Mouse (Mus musculus): ENCODE measurements around the gene Nf2. TPM values are rescaled to one million over a fixed set of nuclear protein-coding genes. Genes with fewer than 3 reads are reported as not detected.
"Not testable (repeated sequence)": the region's sequence is repeated elsewhere in the genome, so short reads cannot be mapped to it uniquely, and the experiment has no call there.

Gene Nf2
- polyA plus RNA-seq, 1 experiment: 52.9 TPM

DNA sequence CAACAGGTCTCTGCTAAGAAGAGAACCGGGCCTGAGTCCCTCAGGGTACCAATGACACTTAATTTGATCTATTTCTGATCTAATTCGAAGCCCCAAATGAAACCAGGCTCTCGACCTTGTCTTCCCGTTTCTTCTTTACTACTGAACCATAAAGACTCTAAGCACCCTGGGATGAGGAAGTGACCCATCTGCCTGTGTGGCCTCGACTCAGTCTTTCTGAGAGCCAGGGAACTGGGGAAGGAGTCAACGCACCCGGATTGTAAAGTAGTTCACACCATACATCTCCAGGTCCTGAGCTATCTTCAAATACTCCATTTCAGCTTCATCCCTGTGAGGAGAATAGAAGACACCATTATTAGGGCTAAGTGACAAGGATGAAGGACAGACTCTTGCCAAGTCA is 45.9 kb downstream of the Nf2 start:
- TF ChIP-seq POLR2A (IDR thresholded peaks at IDR 0.05; ENCODE audit: low read depth, low read length): no peak
- no peak for TF ChIP-seq CTCF (IDR thresholded peaks at IDR 0.05; ENCODE audit: borderline replicate concordance, insufficient read depth, low read length)
- no peaks in the 10 kb centered on the region for H3K4me1 ChIP-seq (ENCODE audit: control insufficient read depth, insufficient read depth, low read length)
- no peak overlapping the region for H3K27ac ChIP-seq (ENCODE audit: insufficient read depth, low read length)
- H3K4me3 ChIP-seq (ENCODE audit: insufficient read depth, low read length): no peak overlapping the region

DNA sequence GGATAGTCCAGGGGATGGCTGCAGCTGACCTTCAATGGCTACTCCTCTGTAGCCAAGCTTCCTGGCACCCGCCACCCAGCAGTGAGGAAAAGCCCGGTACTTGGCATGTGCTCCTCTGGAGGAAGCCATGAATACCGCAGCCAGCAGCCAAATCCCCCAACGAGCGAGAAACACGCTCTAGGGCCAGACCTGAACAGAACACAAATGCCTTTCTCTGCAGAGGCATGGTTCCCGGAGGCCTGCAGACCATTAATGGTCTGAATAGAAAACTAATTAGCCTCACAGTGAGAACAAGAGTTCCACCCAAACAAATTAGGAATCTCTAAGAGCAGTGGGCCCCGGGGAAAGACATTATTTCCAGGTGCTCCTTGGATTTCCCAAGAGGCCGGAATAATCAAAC is 46.3 kb downstream of the Nf2 start:
- Histone ChIP-seq H3K4me3 (ENCODE audit: insufficient read depth, low read length) (no peak overlapping the region), H3K4me1 (ENCODE audit: control insufficient read depth, insufficient read depth, low read length) (no peaks in the 10 kb centered on the region), H3K27ac (ENCODE audit: insufficient read depth, low read length) (no peak overlapping the region)
- no peak for TF ChIP-seq CTCF (IDR thresholded peaks at IDR 0.05; ENCODE audit: borderline replicate concordance, insufficient read depth, low read length)
- TF ChIP-seq POLR2A (IDR thresholded peaks at IDR 0.05; ENCODE audit: low read depth, low read length): no peak

DNA sequence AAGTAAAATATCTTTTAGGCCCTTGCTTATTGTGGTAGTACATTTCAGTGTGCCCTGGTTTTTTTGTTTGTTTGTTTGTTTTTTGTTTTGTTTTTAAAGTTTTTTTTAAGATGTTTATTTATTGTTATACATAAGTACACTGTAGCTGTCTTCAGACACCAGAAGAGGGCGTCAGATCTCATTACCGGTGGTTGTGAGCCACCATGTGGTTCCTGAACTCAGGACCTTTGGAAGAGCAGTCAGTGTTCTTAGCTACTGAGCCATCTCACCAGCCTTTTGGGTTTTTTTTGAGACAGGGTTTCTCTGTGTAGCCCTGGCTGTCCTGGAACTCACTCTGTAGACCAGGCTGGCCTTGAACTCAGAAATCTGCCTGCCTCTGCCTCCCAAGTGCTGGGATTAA is 46.9 kb downstream of the Nf2 start:
- H3K4me1 ChIP-seq (ENCODE audit: control insufficient read depth, insufficient read depth, low read length); H3K27ac ChIP-seq (ENCODE audit: insufficient read depth, low read length); H3K4me3 ChIP-seq (ENCODE audit: insufficient read depth, low read length): not testable (repeated sequence)

DNA sequence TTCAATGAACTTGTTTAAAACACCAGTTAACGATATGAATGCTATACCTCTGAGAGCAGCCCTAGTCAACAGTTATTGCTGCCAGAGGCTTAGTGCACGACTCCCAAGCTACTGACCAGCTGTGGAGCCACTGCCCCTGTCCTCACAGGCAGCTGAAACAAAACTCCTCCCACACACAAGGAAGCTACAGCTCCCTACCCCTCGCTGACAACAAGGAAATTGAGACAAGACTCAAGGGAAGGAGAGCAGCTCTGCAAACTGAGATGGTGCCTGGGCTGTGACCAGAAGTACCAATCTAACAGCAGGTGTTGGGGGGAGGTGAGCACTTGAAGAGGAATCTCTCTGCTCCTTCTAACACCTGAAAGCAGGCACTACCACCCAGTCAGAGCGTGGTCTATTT is 48.7 kb downstream of the Nf2 start:
- no peak overlapping the region for H3K4me3 ChIP-seq (ENCODE audit: insufficient read depth, low read length)
- no peak overlapping the region for H3K27ac ChIP-seq (ENCODE audit: insufficient read depth, low read length)
- no peak for TF ChIP-seq POLR2A (IDR thresholded peaks at IDR 0.05; ENCODE audit: low read depth, low read length)
- TF ChIP-seq CTCF (IDR thresholded peaks at IDR 0.05; ENCODE audit: borderline replicate concordance, insufficient read depth, low read length): no peak
- H3K4me1 ChIP-seq (ENCODE audit: control insufficient read depth, insufficient read depth, low read length): no peaks in the 10 kb centered on the region

DNA sequence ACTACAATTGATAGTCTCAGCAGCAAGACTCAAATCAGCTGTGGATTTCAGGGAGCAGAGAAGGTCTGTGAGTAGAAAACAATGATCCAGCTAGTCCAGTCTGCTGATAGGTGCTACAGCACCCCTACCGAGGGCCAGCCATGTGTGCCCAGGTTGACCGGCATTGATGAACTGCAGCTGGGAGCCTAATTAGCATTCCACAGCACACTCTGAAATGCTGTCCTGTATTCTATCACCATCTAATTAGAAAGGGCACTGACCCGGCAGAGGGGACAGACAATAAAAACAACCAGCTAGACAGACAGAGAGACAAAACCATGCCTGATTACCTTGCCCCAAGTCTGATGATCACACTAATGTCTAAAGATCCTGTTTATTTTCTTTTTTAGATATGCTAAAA is 56.3 kb downstream of the Nf2 start:
- H3K27ac ChIP-seq (ENCODE audit: insufficient read depth, low read length): no peak overlapping the region
- no peak overlapping the region for H3K4me3 ChIP-seq (ENCODE audit: insufficient read depth, low read length)
- H3K4me1 ChIP-seq (ENCODE audit: control insufficient read depth, insufficient read depth, low read length): no peaks in the 10 kb centered on the region
- TF ChIP-seq POLR2A (IDR thresholded peaks at IDR 0.05; ENCODE audit: low read depth, low read length) (no peak), CTCF (IDR thresholded peaks at IDR 0.05; ENCODE audit: borderline replicate concordance, insufficient read depth, low read length) (no peak)

DNA sequence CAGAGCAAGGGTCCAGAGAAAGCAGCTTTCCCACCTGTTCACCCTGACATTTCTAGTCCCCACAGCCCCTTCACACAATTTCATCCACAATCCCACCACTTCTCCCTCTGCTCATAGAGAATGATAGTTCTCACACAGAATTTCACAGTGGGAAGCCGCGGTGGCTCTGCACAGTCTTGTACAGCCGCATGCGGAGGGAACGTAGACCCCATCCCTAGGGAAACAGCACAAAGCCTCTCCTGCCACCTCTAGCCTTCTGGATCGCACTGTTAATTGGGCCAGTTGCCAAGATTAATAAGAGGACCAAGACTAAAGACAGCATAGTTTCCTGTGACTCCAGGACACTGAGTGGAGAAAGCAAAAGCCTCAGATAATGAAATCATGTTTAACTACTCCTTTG is 57.8 kb downstream of the Nf2 start:
- H3K27ac ChIP-seq (ENCODE audit: insufficient read depth, low read length): no peak overlapping the region
- H3K4me3 ChIP-seq (ENCODE audit: insufficient read depth, low read length): no peak overlapping the region
- no peaks in the 10 kb centered on the region for H3K4me1 ChIP-seq (ENCODE audit: control insufficient read depth, insufficient read depth, low read length)
- no peak for TF ChIP-seq CTCF (IDR thresholded peaks at IDR 0.05; ENCODE audit: borderline replicate concordance, insufficient read depth, low read length)
- no peak for TF ChIP-seq POLR2A (IDR thresholded peaks at IDR 0.05; ENCODE audit: low read depth, low read length)

DNA sequence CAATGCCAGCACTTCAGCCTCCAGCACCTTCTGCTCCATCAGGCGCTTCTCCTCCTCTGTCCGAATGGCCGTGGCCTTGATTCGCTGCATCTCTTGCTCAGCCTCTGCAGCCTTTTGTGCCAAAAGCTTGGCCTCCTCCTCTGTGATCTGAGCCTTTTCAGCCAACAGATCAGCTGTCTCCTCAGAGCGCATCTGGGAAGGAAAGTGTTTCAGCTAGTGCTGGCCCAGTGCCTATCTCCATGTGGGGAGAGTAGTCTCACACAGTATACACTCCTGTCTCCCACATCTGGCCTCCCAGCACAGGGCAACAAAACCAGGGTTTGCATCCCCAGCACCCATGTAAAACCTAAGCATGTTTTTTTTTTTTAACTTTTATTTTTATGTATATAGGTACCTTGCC is 59.6 kb downstream of the Nf2 start:
- TF ChIP-seq POLR2A (IDR thresholded peaks at IDR 0.05; ENCODE audit: low read depth, low read length) (no peak), CTCF (IDR thresholded peaks at IDR 0.05; ENCODE audit: borderline replicate concordance, insufficient read depth, low read length) (no peak)
- no peak overlapping the region for H3K27ac ChIP-seq (ENCODE audit: insufficient read depth, low read length)
- no peak overlapping the region for H3K4me3 ChIP-seq (ENCODE audit: insufficient read depth, low read length)
- no peaks in the 10 kb centered on the region for H3K4me1 ChIP-seq (ENCODE audit: control insufficient read depth, insufficient read depth, low read length)

DNA sequence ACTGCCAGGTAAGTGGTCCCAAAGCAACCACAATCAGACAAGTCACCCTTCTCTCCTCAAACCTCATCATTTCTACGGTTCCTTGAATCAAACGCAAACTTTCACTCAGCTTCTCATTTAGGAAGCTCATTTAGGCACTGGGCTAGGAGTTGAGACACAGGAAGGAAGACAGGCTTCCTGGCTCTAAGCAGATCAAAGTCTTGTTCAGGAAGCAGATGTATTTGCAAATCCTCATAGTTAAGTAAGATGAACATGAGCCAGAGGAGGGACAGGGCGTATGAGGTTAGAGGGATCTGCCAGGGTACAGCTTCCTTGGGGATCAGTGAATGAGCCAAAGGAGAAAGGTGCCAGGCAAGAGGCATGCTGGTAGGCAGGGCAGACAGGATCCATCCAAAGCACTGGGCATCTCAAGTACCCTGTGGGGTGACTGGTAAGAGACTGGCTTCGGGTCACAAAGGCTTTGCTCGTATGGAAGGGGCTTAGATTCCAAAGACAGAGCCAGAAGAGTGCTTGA is 64.7 kb downstream of the Nf2 start:
- no peak for TF ChIP-seq CTCF (IDR thresholded peaks at IDR 0.05; ENCODE audit: borderline replicate concordance, insufficient read depth, low read length)
- no peak for TF ChIP-seq POLR2A (IDR thresholded peaks at IDR 0.05; ENCODE audit: low read depth, low read length)
- Histone ChIP-seq H3K27ac (ENCODE audit: insufficient read depth, low read length) (no peak overlapping the region), H3K4me3 (ENCODE audit: insufficient read depth, low read length) (no peak overlapping the region), H3K4me1 (ENCODE audit: control insufficient read depth, insufficient read depth, low read length) (no peaks in the 10 kb centered on the region)

DNA sequence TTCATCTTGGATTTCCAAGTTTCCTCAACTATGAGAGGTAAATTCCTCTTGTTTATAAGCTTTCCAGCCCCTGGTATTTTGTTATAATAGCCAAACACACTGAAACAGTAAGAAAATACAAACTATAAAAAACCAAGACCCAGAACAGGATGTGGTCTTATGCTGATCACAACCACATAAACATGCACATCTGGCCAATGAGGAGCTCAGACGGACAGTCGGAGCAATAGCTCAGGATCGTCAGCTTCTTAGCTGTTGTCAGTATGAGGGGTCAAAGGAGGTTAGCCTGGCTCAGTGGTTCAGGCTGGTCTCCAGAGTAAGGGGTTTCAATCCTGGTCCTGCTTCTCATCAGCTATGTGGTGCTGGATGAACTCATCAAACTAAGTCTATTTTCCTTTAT is 66.2 kb downstream of the Nf2 start:
- no peak overlapping the region for H3K4me3 ChIP-seq (ENCODE audit: insufficient read depth, low read length)
- TF ChIP-seq CTCF (IDR thresholded peaks at IDR 0.05; ENCODE audit: borderline replicate concordance, insufficient read depth, low read length): no peak
- no peak for TF ChIP-seq POLR2A (IDR thresholded peaks at IDR 0.05; ENCODE audit: low read depth, low read length)

DNA sequence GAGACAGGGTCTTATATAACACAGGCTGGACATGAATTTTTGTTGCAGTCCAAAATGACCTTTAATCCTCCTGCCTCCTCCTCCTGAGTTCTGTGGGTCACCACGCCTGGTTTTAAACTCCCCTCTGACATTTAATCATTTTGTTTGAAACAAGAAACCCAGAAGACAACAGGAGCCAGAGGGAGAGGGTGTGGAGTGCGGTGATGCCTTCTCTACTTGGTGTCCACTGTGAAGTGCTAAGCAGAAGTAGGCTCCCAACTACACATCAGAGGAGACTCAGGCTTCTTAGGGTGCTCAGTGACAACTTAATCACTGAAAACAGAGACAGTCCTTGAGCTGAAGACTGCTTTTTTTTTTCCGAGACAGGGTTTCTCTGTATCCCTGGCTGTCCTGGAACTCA is 68.4 kb downstream of the Nf2 start:
- TF ChIP-seq CTCF (IDR thresholded peaks at IDR 0.05; ENCODE audit: borderline replicate concordance, insufficient read depth, low read length) (no peak), POLR2A (IDR thresholded peaks at IDR 0.05; ENCODE audit: low read depth, low read length) (no peak)
- no peak overlapping the region for H3K27ac ChIP-seq (ENCODE audit: insufficient read depth, low read length)
- no peak overlapping the region for H3K4me3 ChIP-seq (ENCODE audit: insufficient read depth, low read length)
- no peaks in the 10 kb centered on the region for H3K4me1 ChIP-seq (ENCODE audit: control insufficient read depth, insufficient read depth, low read length)

More for the DNA sequence above, 66.2 kb downstream of the Nf2 start:
- Histone ChIP-seq H3K4me1 (ENCODE audit: control insufficient read depth, insufficient read depth, low read length) (no peaks in the 10 kb centered on the region), H3K27ac (ENCODE audit: insufficient read depth, low read length) (no peak overlapping the region)

DNA sequence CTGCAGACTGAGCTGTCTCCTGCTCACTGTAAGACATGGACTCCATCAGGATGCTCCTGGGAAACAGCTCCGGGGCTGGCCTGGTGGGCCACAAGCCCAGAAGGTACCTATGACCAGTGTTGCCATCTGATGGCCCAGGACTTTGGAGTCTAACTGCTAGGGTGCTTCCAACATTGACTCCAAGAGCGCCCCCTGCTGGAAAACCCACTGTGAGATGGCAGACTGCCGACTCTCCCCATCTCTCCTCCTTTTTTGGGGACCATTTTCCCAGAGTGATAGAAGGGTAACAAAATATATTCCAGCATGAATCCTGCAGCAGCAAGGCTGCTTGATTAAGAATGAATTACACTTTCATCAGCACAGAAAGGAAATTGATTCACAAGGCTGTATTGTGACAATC is 76.4 kb downstream of the Nf2 start:
- H3K4me3 ChIP-seq (ENCODE audit: insufficient read depth, low read length): no peak overlapping the region
- peaks cover 8% of the 10 kb centered on the region for H3K4me1 ChIP-seq (ENCODE audit: control insufficient read depth, insufficient read depth, low read length)
- TF ChIP-seq POLR2A (IDR thresholded peaks at IDR 0.05; ENCODE audit: low read depth, low read length): no peak
- 0 out of 2 replicates have a peak, but pooled peaks have one; percentile 14 for TF ChIP-seq CTCF (IDR thresholded peaks at IDR 0.05; ENCODE audit: borderline replicate concordance, insufficient read depth, low read length)
- H3K27ac ChIP-seq (ENCODE audit: insufficient read depth, low read length): no peak overlapping the region
